Mouse (Mus musculus) megakaryocyte progenitor cell, adult 5-6 weeks (primary cell): Measurements from ENCODE around the gene Trak2. TPM values are rescaled to one million over a fixed set of nuclear protein-coding genes. Genes with fewer than 3 reads are reported as not detected.
A peak's percentile ranks its signal among the peaks of the same experiment; 100 is the strongest.
"Not testable (repeated sequence)": the region's sequence is repeated elsewhere in the genome, so short reads cannot be mapped to it uniquely, and the experiment has no call there.

Source experiments
- ATAC-seq: replicated peaks from 2 replicates; pipeline ENCODE4 v1.8.0; 2016; ENCODE audit warnings: mild to moderate bottlenecking, moderate TSS enrichment, inconsistent platforms; ENCODE audit not compliant: poor library complexity
- total RNA-seq, 2 experiments: library from RNA; stranded (forward) in 1 of 2; stranded (reverse) in 1 of 2; fragments of 157-497, 149-512 nt in 1 of 2; fragments of 200-1000 nt in 1 of 2; gene quantifications; 2 replicates each; pipeline versions ENCODE4 v1.2.3 to v1.2.4; 2015 to 2017

Trak2 gene
- total RNA-seq, 2 experiments from 2014 or later: 21.4 to 32.9 TPM

DNA sequence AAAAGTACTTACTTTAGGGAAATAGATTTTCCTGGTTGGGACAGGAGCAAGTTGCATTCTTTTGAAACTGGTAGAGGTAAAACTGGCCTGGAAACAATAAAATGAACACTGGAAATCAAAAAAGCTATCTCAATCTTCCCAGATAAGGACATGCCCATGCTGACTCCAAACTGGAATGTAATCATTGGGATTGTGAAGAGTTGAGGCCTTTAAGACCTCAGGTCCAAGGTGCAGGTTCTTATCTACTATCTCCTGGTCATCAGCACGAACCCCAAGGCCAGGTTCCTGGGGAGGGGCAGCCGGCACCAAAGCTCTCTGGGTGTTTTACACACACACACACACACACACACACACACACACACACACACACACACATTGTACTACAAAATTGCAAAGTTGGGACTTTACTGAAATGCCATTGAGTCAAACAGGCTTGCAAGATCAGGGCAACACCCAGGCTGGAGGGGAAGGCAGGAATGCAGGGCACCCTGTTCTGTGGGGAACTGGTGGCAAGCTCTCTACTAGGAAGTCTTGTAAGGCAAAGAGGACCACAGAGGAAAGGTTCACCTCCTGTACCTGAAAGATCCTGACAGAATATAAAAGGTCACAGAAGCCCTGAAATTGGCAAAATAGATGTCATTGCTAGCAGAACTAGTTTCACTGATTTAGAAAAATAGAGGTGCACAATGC, 81.6 kb downstream of the Trak2 start:
- ATAC-seq: not testable (repeated sequence)

DNA sequence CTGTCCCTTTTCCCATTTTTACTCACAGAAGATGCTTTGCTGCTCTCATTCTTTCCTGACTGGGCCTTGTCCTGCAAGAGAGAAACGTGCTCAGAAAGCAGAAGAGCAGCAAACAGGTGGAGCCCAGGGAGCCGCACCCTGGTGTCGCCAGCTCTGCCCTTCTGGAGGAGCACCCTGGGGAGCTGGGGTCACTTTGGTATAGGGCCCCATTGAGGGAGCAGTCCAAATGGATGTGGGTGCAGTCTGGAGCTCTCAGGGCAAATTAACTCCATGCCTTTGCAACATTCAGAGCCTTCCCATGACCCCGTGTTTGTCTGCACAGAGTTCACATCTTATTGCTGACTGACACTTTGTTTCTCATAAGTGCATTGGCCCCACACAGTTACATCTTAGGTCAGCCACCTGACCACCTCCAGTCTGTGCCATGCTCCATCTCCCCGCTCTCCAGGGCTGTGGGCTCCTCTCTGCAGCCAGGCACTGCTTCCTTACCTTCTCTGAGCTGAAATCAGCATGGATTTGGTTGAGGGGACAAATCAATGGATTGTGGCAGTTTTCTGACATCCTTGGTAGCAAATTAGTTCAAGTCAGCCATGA, 82.4 kb downstream of the Trak2 start:
- not testable (repeated sequence) for ATAC-seq

DNA sequence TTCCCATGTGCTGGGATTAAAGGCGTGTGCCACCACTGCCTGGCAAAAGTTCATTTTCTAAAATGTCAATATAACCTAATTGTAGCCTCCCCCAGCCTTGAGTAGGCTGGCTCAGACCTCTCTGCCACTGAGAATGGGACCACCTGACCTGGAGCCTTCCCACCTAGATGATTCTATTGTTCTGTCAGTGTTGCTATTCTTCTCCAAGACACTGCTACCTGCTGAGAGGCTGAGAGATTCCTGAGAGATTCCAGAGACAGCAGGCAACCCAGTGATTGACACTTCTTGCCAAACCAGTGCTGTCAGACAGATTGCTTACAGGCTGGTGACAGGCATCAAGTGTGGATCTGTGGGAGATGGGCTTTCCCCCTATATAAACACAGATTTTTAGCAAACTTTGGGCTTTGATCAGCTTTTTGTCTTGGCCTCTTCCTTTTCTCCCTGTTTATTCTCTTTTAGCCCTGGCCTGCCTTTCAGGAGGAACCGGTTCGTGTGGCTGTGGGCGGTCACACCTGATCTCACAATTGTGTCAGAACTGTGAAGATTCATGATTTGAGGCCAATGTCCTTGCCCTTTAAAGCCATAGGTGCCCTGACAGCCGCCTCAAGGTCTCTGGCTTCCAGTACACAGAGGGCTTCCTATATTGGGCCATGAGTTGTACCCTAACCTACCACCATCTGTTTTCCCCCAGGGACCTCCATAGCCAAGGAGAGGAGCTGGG, 83.2 kb downstream of the Trak2 start:
- no peak for ATAC-seq

DNA sequence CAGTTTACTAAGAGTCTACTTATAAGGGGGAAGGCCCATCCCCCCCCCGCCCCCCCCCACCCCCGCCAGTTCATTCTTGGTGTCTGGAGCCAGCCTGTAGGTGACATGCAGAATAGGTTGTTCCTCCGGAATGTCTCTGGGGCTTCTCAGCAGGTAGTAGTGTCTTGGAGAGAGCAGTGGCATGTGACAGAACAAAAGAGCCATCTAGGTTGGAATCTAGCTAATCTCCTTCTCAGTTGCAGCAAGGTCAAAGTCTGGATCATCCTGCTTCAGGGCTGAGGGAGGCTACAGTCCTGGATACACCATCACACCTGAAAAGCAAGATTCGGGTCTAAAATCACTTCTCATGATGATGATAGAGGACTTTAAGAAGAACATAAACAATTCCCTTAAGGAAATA, 87.6 kb downstream of the Trak2 start:
- no peak for ATAC-seq

DNA sequence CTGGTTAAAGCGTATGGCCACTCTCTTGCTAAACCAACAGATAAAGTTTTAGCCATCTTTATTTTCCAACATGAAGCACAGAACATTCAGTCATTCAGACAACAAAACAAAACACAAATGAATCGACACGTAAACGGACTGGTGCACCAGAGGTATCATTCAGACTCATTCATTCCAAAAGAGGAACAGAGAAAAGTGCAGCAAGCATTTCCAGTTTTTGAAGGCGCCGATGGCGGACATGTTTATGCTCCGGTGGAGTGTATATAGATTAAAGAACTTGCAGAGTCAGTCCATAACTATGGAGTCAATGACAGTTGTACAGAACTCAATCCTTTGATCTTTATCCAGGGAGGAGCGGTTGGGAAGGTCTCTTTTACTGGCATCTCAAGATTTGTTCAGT, 90.0 kb downstream of the Trak2 start:
- ATAC-seq: not testable (repeated sequence)

DNA sequence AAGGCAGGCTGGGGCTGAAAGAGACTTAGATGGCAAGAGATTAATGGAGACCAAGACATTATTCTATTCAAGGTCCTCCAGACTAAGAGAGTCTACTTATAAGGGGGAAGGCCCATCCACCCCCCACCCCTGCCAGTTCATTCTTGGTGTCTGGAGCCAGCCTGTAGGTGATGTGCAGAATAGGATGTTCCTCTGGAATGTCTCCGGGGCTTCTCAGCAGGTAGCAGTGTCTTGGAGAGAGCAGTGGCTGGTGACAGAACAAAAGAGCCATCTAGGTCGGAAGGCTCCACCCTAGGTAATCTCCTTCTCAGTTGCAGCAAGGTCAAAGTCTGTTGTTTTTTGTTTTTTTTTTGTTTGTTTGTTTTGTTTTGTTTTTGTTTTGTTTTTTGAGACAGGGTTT, 93.9 kb downstream of the Trak2 start:
- ATAC-seq: not testable (repeated sequence)

DNA sequence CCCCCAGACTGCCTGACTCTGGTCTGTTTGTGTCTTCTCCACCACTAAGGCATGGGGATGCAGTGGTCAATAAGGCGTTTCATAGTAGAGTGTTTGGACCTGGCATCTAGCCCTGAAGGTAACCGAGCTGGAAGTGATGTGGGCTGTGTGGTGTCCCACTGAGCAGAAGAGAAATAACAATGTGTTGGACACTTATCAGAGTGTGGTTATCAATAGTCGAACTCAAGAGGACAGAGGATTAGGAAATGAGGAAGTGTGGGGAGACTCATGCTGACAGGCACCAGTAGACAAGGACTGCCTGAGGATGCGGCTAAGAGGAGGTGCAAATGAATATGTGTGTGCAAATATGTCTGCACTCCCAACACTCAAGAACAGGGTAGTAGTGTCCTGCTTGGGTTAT, 96.7 kb downstream of the Trak2 start:
- peak; percentile 64 for ATAC-seq

DNA sequence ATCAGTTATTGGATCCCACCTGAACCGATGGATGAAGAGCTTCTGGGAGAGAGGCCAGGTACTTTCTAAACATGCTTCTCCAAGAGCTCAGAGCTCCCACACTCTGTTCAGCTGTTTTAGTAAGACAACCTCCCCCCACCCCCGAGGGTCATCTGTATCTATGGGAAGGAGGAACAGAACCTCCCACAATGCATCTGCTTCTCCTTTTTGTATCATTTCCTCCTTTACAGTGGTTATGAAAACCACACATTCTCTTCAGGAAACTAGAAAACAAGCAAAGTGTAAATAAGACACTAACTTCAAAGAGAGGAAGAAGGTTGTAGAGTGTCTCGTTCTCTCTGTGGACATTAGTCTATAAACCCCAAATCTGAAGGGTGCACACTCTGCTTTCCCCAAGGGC, 112.6 kb downstream of the Trak2 start:
- ATAC-seq: peak; percentile 94

DNA sequence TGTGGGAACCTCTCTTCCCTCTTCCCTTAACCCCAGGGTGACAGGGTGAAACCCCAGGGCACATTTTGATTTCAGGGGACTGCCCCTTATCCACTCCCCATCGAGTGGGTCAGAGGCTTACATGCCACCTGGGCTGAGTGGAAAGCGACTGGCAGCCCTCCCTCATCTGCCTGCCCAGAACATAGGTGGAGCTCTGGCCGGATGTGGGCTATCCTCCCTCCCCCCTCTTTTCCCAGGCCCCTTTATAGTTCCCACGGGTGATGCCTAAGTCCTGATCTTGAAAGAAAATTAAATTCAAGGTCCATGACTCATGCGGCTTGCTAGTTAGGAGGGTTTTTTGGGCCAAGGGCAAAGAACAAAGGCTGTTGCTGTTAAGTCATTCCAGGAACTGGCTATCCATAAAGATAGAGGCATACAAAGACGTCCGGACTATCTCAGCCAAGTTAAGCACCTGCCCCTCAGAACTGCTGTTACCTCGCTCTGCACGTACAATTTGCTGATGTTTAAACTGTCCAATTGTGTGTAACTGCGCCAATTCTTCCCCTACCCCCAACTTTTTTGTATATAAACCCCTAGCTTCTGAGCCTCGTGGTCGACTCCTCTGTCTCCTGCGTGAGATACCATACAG, 113.4 kb downstream of the Trak2 start:
- not testable (repeated sequence) for ATAC-seq

DNA sequence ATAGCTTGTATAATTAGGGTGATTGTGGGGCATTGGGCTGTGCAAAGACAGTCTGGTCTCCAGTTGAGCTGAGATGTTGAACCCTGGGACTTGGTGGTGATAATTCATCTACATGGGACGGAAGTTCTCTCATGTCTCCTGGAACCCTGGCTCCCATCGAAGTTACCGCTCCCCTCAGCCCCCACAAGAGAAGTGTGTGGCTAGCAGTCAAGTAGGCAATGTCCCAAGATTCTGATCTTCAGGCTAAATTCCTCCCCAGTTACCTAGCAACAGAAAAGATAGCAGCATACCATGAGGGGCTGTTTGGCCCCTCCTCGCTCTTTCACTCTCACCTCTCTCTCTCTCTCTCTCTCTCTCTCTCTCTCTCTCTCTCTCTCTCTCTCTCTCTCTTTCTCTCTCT, 114.1 kb downstream of the Trak2 start:
- ATAC-seq: not testable (repeated sequence)

DNA sequence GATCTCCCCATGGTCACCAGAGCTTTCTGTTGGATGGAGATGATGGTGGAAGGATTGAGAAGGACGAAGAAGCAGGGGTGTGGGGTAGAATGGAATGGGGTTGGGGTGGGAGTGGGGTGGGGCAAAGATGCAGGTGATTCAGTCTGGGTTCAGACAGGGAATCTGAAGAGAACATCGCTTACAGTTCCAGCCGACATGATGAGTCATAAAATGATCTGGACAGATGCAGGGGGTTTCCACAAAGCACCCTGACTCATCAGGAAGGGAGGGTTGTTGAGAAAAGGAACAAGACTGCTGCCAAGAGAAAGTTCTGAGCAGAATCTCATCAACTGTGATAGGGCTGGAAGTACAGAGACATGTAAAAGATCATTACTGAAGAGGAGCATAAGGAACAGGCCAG, 116.4 kb downstream of the Trak2 start:
- ATAC-seq: not testable (repeated sequence)

Other genes starting within 250 kb of the Trak2 start
- 182 and 183 TPM in 2 replicates for gene Casp8, start 178.1 kb downstream of the Trak2 start, total RNA-seq (2015)
- 124 and 136 TPM in 2 replicates for gene Casp8, start 178.1 kb downstream of the Trak2 start, total RNA-seq (2017)
- gene Stradb, start 92 bp upstream of the Trak2 start, total RNA-seq (2015): 21.9 and 24.9 TPM in 2 replicates
- 9.5 and 9.9 TPM in 2 replicates for gene Stradb, start 92 bp upstream of the Trak2 start, total RNA-seq (2017)
- gene C2cd6, start 121.5 kb upstream of the Trak2 start, total RNA-seq (2015): not detected in 2 replicates
- not detected in 2 replicates for gene C2cd6, start 121.5 kb upstream of the Trak2 start, total RNA-seq (2017)
- gene Tmem237, start 147.0 kb upstream of the Trak2 start, total RNA-seq (2015): 6.2 and 9.2 TPM in 2 replicates
- 10.0 and 16.9 TPM in 2 replicates for gene Tmem237, start 147.0 kb upstream of the Trak2 start, total RNA-seq (2017)
- 0.68 and 1.2 TPM in 2 replicates for gene Mpp4, start 190.0 kb upstream of the Trak2 start, total RNA-seq (2015)
- gene Mpp4, start 190.0 kb upstream of the Trak2 start, total RNA-seq (2017): 0.42 and 1.0 TPM in 2 replicates